Mouse (Mus musculus) embryonic fibroblast, embryonic 13.5 days (primary cell): ENCODE results near the gene Lysmd1. TPM values are rescaled to one million over a fixed set of nuclear protein-coding genes. Genes with fewer than 3 reads are reported as not detected.

Experiments
- H3K27ac ChIP-seq: 2 replicates; pipeline ENCODE4 v1.5.1; 2012; ENCODE audit warnings: low read length, control low read depth, inconsistent platforms; ENCODE audit not compliant: insufficient read depth
- H3K4me1 ChIP-seq: 2 replicates; pipeline ENCODE4 v1.6.1; 2011; ENCODE audit warnings: low read length; ENCODE audit not compliant: control insufficient read depth, insufficient read depth
- H3K4me3 ChIP-seq: 2 replicates; pipeline ENCODE4 v1.5.1; 2011; ENCODE audit warnings: mild to moderate bottlenecking, control low read depth, low read length; ENCODE audit not compliant: insufficient read depth
- CTCF ChIP-seq: IDR thresholded peaks from 2 replicates; pipeline ENCODE4 v1.5.1; 2011; ENCODE audit warnings: mild to moderate bottlenecking, control low read depth, low read length, moderate library complexity, borderline replicate concordance; ENCODE audit not compliant: insufficient read depth
- POLR2A ChIP-seq: IDR thresholded peaks from 2 replicates; pipeline ENCODE4 v1.6.1; 2011; ENCODE audit warnings: low read depth, mild to moderate bottlenecking, control low read depth, low read length, moderate library complexity
- polyA plus RNA-seq: library from polyadenylated mRNA; stranded (reverse); fragments of >200 nt; gene quantifications from 2 replicates; pipeline ENCODE4 v1.2.4, GENCODE M21; 2011; ENCODE audit warnings: low read depth; ENCODE audit not compliant: missing spikeins, insufficient read length

Gene Lysmd1
- polyA plus RNA-seq, 1 experiment, result 5.4 TPM

GRCm38 (mm10) chr3:95184796-95185577 is 51.1 kb downstream of the Lysmd1 start:
- Histone ChIP-seq H3K4me1 (no peaks in the 10 kb centered on the region), H3K27ac (no peak overlapping the region), H3K4me3 (no peak overlapping the region)
- TF ChIP-seq POLR2A (no peak), CTCF (no peak)

DNA sequence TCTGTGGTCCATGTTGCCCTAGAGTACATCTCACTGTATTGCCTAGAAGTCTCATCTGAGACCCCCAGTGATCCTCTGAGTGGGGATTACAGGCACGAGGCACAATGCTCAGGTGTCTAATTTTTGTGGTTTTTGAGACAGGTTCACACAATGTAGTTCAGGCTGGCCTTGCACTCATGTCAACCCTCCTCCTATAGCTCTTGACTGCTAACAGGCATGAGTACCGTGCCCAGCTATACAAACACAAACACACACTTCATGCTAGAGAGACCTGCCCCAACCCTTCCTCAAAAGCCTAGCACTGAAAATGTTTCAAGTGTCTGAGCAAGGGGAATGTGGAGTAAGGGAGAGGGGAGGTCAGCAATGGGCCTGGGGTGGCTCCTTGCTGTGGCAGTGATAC is 52.2 kb downstream of the Lysmd1 start:
- TF ChIP-seq POLR2A, result no peak
- no peak for TF ChIP-seq CTCF
- H3K4me3 ChIP-seq, result no peak overlapping the region
- no peak overlapping the region for H3K27ac ChIP-seq
- no peaks in the 10 kb centered on the region for H3K4me1 ChIP-seq

GRCm38 (mm10) chr3:95186888-95187287 is 53.0 kb downstream of the Lysmd1 start:
- no peak overlapping the region for H3K4me3 ChIP-seq
- H3K27ac ChIP-seq, result no peak overlapping the region
- TF ChIP-seq CTCF, result no peak
- no peak for TF ChIP-seq POLR2A
- no peaks in the 10 kb centered on the region for H3K4me1 ChIP-seq

Other genes with a start within 250 kb of the Lysmd1 start
- gene Psmb4, start 247.1 kb upstream of the Lysmd1 start, polyA plus RNA-seq, result 236 and 256 TPM in 2 replicates
- 1.6 and 4.5 TPM in 2 replicates for gene Selenbp1, start 201.0 kb upstream of the Lysmd1 start, polyA plus RNA-seq
- gene Rfx5, start 180.0 kb upstream of the Lysmd1 start, polyA plus RNA-seq, result 22.6 and 24.2 TPM in 2 replicates
- 32.1 and 35.9 TPM in 2 replicates for gene Pi4kb, start 159.4 kb upstream of the Lysmd1 start, polyA plus RNA-seq
- gene Zfp687, start 118.6 kb upstream of the Lysmd1 start, polyA plus RNA-seq, result 18.4 and 20.2 TPM in 2 replicates
- gene Psmd4, start 91.5 kb upstream of the Lysmd1 start, polyA plus RNA-seq, result 234 and 248 TPM in 2 replicates
- gene Pip5k1a, start 27.2 kb upstream of the Lysmd1 start, polyA plus RNA-seq, result 73.5 and 78.1 TPM in 2 replicates
- 37.2 and 40.4 TPM in 2 replicates for gene Vps72, start 23.1 kb upstream of the Lysmd1 start, polyA plus RNA-seq
- not detected in 2 replicates for gene Tmod4, start 9.6 kb upstream of the Lysmd1 start, polyA plus RNA-seq
- gene Scnm1, start 77 bp upstream of the Lysmd1 start, polyA plus RNA-seq, result 43.5 and 51.5 TPM in 2 replicates
- gene Tnfaip8l2, start 8.3 kb downstream of the Lysmd1 start, polyA plus RNA-seq, result 0.47 TPM in 1 of 2 replicates, not detected in the other
- 5.9 and 8.6 TPM in 2 replicates for gene Sema6c, start 26.4 kb downstream of the Lysmd1 start, polyA plus RNA-seq
- 16.1 and 22.7 TPM in 2 replicates for gene Gabpb2, start 83.8 kb downstream of the Lysmd1 start, polyA plus RNA-seq
- 65.4 and 67.4 TPM in 2 replicates for gene Cdc42se1, start 94.6 kb downstream of the Lysmd1 start, polyA plus RNA-seq
- 33.0 and 44.0 TPM in 2 replicates for gene Mllt11, start 98.1 kb downstream of the Lysmd1 start, polyA plus RNA-seq
- gene Gm128, start 107.5 kb downstream of the Lysmd1 start, polyA plus RNA-seq, result not detected in 2 replicates
- gene Bnipl, start 117.1 kb downstream of the Lysmd1 start, polyA plus RNA-seq, result not detected in 2 replicates
- 25.5 and 26.9 TPM in 2 replicates for gene Mindy1, start 147.3 kb downstream of the Lysmd1 start, polyA plus RNA-seq
- 22.2 and 22.9 TPM in 2 replicates for gene Prune1, start 148.0 kb downstream of the Lysmd1 start, polyA plus RNA-seq
- 0.79 and 1.2 TPM in 2 replicates for gene Anxa9, start 173.1 kb downstream of the Lysmd1 start, polyA plus RNA-seq
- gene Cers2, start 180.7 kb downstream of the Lysmd1 start, polyA plus RNA-seq, result 159 and 178 TPM in 2 replicates
- gene Setdb1, start 223.1 kb downstream of the Lysmd1 start, polyA plus RNA-seq, result 28.6 and 34.3 TPM in 2 replicates